Mouse (Mus musculus) T-helper 2 cell (primary cell): ENCODE data around the gene Lyrm7.

Experiments used
- in situ Hi-C: fragments of 300-600 bp; cut with MboI, MseI; formaldehyde crosslinking; loops from one replicate; pipeline ENCODE4 v1.15.1; 2025; ENCODE audit warnings: high pct_unique_total_duplicates

Lyrm7 gene

GRCm38 (mm10) chr11:54805196-54805595 lies 55.5 kb downstream of the Lyrm7 start:
- in situ Hi-C loops = no loop called here

GRCm38 (mm10) chr11:54802621-54803020 lies 58.1 kb downstream of the Lyrm7 start:
- in situ Hi-C loops = no loop called here

- in situ Hi-C loops = no loop called here
These were observed 58.7 kb downstream of the Lyrm7 start for GRCm38 (mm10) chr11:54801791-54802558.

DNA sequence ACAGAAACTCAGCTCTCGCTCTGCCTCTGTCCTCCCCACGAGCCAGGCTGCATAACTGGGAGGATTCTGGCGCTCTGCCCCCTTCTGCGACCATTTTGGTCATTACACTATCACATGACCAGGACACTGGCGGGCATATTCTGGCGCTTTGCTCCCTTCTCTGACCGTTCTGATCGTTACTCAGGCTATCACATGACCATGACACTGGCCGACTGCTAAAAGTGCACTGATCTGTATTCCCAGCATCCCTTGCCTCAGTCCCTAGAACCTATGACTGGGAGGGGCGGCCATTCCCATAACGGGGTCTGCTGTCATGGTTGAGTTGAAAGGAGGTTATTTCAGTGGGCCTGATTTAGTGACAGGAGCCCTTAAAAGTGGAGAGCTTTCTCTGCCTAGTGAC lies 64.2 kb downstream of the Lyrm7 start:
- in situ Hi-C loops = no loop called here

DNA sequence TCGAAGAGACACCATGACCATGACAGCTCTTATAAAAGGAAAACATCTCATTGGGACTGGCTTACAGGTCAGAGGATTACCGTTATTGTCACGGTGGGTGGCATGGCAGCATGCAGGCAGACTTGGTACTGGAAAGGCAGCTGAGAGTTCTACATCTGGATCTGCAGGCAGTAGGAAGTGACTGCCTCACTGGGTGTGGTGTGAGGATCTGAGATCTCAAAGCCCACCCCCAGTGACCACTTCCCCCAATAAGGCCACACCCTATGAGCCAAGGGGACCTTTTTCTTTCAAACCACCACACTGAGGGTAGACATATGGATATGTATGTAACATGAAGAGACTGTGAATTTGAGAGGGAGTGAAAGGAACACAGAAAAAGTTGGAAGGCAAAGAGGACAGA lies 66.0 kb downstream of the Lyrm7 start:
- in situ Hi-C loops = no loop called here

GRCm38 (mm10) chr11:54793173-54793572 lies 67.5 kb downstream of the Lyrm7 start:
- in situ Hi-C loops = no loop called here

GRCm38 (mm10) chr11:54791458-54791857 lies 69.3 kb downstream of the Lyrm7 start:
- in situ Hi-C loops = no loop called here

DNA sequence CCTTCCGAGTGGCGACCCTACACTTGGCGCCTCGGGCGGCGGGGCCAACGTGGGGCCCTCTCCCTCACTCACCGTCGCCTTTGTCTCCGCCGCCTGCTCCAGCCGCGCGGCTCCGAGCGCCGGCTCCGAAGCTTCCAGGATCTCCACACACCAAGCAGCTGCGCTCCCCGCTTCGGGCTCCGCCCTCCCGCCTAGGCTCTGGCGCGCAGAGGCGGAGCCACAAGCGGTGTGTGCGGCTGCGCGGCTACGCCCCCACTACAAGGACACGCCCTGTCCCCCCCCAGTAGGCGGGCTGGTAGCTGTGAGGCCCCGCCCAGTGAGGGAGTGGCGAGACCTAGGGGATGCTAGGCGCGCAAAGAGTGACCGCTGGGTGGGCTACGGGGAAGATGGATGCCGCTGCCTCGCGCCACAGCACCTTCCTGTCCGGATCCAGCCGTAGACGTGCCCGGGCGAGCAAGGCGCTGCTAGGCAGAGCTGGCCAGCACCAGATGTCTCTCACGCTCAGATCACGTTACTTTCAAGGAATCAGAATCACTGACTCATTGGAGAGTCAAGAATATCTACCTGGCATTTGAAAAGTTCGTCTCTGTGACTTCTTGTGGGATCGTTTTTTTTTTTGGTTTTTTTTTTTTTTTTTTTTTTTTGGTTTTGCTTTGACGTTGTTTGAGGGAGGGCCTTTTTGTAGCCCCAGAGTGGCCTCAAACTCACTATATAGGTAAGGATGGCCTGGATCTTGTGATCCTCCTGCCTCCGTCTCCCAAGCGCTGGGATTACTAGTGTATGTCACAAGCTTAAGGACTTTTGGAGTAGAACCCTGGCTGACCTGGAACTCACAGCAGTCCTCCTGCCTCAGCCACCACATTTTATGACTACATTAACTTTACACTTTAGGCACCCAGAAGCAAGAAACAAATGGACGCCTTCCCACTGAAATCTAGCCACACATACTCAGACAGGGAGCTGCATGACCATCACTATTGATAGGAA lies 72.9 kb downstream of the Lyrm7 start, which contains the start of gene Cdc42se2:
Gene Cdc42se2, minus strand, starts transcription at position 188 of the 987 bp plus-strand sequence.
- in situ Hi-C loops = loop anchor here (5.0 kb wide), 1 partner anchor 80 kb away; the partner anchor contains the start of gene Hint1

DNA sequence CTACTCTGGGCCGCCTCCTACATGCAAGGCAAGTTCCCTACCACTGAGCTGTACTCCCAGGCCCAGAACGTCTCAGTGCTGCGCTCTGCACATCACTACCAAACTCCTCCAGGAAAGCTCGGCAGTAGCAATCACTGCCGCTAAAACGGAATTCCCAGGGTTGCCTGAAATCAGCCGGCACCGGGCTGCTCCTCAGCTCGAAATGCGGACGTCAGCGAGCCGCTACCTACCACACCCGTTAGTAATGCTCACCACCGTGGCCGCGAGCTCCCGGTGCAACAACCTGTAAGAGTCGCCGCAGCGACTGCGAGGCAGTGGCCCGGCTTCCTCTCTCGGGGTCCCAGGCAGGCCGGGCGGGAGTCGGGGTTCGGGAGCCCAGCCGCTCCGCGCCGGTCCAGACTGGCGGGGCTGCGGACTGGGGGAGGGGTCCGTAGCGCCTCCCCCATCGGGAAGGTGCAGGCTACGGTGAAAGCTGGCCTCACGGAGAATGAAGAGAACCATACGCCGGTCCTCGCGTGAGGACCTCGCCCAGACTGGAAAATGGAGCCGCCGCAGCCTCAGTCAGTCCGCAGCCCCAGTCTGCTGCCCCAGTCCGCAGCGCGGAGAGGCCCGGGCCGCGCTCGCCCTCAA lies 73.7 kb downstream of the Lyrm7 start:
- in situ Hi-C loops = loop anchor here (5.0 kb wide), 1 partner anchor 80 kb away; the partner anchor contains the start of gene Hint1

GRCm38 (mm10) chr11:54785566-54785965 lies 75.2 kb downstream of the Lyrm7 start:
- in situ Hi-C loops = loop anchor here (5.0 kb wide), 1 partner anchor 82 kb away; the partner anchor contains the start of gene Hint1

GRCm38 (mm10) chr11:54784436-54784835 lies 76.3 kb downstream of the Lyrm7 start:
- in situ Hi-C loops = no loop called here

GRCm38 (mm10) chr11:54782253-54782652 lies 78.5 kb downstream of the Lyrm7 start:
- in situ Hi-C loops = no loop called here

DNA sequence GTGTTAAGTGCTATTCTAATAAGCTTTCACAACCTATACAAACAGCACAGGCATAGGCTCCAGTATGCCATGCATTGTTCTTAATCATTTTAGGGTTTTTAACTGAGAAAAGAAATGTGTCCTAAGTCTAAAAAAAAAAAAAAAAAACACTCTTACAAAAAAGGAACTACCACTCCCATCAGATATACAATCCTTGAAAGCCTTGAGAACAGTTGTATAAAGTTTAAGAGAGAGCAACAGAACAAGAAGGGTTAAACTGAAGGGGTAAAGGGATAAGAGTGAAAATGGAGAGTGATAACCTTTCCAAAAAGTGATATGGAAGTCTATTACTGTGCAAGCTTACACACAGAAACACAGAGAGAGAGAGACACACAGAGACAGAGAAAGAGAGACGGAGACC lies 80.8 kb downstream of the Lyrm7 start:
- in situ Hi-C loops = no loop called here

DNA sequence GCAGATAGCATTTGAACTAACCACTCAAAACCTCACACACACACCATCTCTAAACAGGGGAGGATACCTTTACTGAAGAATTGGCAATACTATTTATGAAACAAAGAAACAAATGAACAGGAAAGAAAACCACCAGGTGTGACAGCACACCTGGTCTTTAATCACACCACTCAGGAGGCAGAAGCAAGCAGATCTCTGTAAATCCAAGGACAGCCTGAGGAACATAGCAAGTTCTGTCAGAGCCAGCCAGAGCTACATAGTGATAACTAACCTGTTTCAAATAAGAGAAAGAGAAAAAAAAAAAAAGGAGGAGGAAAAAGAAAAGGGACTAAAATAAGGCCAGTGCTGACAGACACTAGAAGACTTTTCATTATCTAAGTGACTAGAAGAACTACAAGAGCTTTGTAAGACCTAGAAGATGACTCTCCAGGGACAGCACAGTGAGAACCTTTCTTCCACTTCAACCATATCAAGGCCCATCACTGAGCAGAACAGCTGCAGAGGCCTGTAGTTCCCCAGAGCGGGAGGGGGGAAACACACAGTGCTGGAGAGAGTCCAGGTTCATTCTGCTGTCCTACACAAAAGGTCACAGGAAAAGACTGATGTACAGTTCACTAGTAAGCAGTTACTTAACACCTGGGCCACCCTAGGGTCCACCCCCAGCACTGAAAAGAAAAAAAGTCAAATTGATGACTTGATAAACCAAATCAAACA lies 82.4 kb downstream of the Lyrm7 start:
- in situ Hi-C loops = no loop called here

- in situ Hi-C loops = no loop called here
These were observed 83.2 kb downstream of the Lyrm7 start for GRCm38 (mm10) chr11:54777387-54778130.
